Mouse (Mus musculus): ENCODE data around the gene Caln1. TPM values are rescaled to one million over a fixed set of nuclear protein-coding genes. Genes with fewer than 3 reads are reported as not detected.

Caln1 gene
- polyA plus RNA-seq, 1 experiment from 2014 or later, result 2.0 TPM

DNA sequence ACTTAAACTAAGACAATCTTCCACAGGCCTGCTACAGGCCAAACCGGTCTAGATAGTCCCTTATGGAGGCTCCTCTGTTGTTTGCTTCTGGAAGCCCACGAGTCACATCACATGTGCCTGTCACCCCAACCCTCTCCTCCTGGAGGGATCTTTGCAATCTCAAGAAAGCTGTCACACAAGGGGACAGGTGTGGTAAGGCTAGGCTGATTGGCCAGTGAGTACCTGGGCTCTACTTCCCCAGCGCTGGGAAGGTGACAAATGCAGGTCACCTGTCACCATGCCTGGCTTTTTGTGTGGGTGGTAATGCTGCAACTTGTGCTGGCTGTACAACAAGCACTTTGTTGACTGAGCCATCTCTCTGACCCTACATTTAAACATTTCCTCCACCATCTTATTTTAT is 338.5 kb downstream of the Caln1 start:
- H3K4me2 ChIP-seq, result no peak overlapping the region
- H3K4me3 ChIP-seq, result no peak overlapping the region
- WGBS, result 86% methylated on average over 3 of the region's 3 CpGs
- no peaks in the 10 kb centered on the region for H3K27me3 ChIP-seq
- H3K36me3 ChIP-seq (ENCODE audit: poor library complexity, severe bottlenecking), result no peaks in the 10 kb centered on the region
- no peaks in the 10 kb centered on the region for H3K9me3 ChIP-seq (replicated peaks)
- H3K9ac ChIP-seq, result no peak overlapping the region
- no peaks in the 10 kb centered on the region for H3K4me1 ChIP-seq
- no peak for ATAC-seq
- no peak overlapping the region for H3K27ac ChIP-seq

DNA sequence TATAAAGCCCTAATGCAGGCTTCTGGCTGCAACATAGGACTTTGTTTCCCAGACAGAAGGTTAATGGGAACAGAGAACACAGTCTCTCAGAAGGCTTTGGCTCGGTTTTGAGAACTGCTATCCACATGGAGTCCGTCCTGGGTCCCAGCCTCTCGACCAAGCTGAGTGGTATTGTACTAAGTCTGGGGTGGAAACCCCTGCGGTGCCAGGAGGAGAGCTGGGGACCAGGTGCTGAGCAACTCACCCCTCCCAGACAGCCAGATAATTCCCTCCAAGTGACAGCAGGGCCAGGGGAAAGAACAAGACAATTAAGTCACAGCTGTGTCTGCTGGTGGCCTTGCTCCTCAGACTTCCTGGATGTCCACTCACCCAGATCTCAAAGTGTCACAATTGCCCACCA is 339.4 kb downstream of the Caln1 start:
- Histone ChIP-seq H3K27ac (no peak overlapping the region), H3K4me1 (no peaks in the 10 kb centered on the region), H3K4me3 (no peak overlapping the region), H3K9me3 (replicated peaks) (no peaks in the 10 kb centered on the region), H3K27me3 (no peaks in the 10 kb centered on the region), H3K4me2 (no peak overlapping the region), H3K9ac (no peak overlapping the region), H3K36me3 (ENCODE audit: poor library complexity, severe bottlenecking) (no peaks in the 10 kb centered on the region)
- ATAC-seq, result no peak
- 68% methylated on average over 4 of the region's 4 CpGs for WGBS

DNA sequence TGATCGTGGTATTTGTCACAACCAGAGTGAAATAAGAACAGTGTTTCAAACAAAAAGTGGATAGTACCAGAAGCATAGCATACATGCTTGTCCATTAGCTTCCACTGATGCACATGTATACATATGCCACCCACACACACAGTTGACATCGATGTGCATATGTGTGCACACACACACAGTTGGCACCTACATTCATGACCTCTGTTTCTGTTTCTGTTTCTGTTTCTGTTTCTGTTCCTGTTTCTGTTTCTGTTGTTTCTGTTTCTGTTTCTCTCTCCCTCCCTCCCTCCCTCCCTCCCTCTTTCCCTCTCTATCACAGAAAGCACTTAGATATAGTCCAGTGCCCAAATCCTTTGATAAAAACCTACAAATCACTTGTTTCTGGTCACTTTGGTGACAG is 342.4 kb downstream of the Caln1 start:
- no peak for ATAC-seq
- Histone ChIP-seq H3K9ac (no peak overlapping the region), H3K4me3 (no peak overlapping the region), H3K4me2 (no peak overlapping the region), H3K27me3 (no peaks in the 10 kb centered on the region), H3K27ac (no peak overlapping the region), H3K4me1 (no peaks in the 10 kb centered on the region), H3K9me3 (replicated peaks) (no peaks in the 10 kb centered on the region), H3K36me3 (ENCODE audit: poor library complexity, severe bottlenecking) (no peaks in the 10 kb centered on the region)
- WGBS, result 97% methylated on average over 2 of the region's 2 CpGs

DNA sequence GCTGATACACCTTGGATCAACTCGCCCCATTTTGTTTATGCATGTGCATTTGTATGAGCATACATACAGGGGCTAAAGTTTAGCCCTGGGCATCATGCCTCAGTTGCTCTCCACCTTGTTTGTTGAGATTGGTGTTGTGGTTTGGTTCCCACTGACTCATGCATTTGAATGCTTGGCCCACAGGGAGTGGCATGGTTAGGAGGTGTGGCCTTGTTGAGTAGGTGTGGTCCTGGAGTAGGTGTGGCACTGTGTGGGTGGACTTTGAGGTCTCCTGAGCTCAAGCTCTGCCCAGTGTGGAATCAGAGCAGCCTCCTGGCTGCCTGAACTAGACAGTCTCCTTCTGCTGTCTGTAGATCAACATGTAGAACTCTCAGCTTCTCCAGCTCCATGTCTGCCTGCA is 343.0 kb downstream of the Caln1 start:
- H3K4me3 ChIP-seq, result no peak overlapping the region
- no peak overlapping the region for H3K9ac ChIP-seq
- 81% methylated on average over 1 of the region's 1 CpGs for WGBS
- no peaks in the 10 kb centered on the region for H3K4me1 ChIP-seq
- H3K27ac ChIP-seq, result no peak overlapping the region
- no peak for ATAC-seq
- no peak overlapping the region for H3K4me2 ChIP-seq
- no peaks in the 10 kb centered on the region for H3K9me3 ChIP-seq (replicated peaks)
- no peaks in the 10 kb centered on the region for H3K27me3 ChIP-seq
- no peaks in the 10 kb centered on the region for H3K36me3 ChIP-seq (ENCODE audit: poor library complexity, severe bottlenecking)

DNA sequence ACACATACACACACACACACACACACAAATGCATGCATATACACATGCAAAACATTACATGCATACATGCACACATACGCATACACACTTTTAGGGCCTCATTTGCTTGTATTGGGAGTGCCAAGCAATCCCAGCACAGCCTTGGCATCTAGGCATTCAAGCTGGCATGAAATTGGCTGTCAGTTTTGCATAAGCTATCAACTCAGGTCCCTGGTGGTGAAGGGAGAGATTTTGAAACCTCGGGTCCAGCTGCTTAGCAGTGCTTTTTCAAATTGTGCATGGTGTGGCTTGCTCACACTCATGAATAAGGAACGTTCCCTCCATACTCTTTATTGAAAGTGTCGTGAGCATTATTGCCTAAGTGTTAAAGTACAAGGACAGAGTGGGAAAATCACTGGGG is 345.9 kb downstream of the Caln1 start:
- Histone ChIP-seq H3K9ac (no peak overlapping the region), H3K27me3 (no peaks in the 10 kb centered on the region), H3K36me3 (ENCODE audit: poor library complexity, severe bottlenecking) (no peaks in the 10 kb centered on the region), H3K4me3 (no peak overlapping the region), H3K4me1 (no peaks in the 10 kb centered on the region), H3K27ac (no peak overlapping the region), H3K4me2 (no peak overlapping the region), H3K9me3 (replicated peaks) (no peaks in the 10 kb centered on the region)
- no peak for ATAC-seq
- 83% methylated on average over 4 of the region's 4 CpGs for WGBS

DNA sequence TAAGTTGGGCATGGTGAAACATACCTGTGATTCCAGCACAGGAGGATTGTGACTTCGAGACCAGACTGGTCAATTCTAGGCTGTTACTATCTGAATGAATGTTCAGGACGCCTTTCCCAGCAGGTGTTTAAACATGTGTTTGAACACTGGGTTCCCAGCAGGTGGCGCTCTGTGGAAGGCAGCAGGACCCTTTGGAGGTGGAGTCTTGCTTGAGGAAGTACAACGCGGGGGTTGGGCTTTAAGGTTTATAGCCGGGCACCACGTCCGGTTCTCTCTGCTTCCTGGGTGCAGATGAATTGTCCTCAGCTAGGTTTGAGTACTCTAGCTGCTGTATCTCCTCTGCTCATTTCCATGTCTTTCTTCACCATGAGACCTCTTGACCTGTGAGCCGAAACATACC is 349.1 kb downstream of the Caln1 start:
- Histone ChIP-seq H3K4me1 (no peaks in the 10 kb centered on the region), H3K27ac (no peak overlapping the region), H3K27me3 (no peaks in the 10 kb centered on the region), H3K9ac (no peak overlapping the region), H3K9me3 (replicated peaks) (no peaks in the 10 kb centered on the region), H3K4me2 (no peak overlapping the region), H3K36me3 (ENCODE audit: poor library complexity, severe bottlenecking) (no peaks in the 10 kb centered on the region), H3K4me3 (no peak overlapping the region)
- ATAC-seq, result no peak
- WGBS, result 73% methylated on average over 9 of the region's 9 CpGs

DNA sequence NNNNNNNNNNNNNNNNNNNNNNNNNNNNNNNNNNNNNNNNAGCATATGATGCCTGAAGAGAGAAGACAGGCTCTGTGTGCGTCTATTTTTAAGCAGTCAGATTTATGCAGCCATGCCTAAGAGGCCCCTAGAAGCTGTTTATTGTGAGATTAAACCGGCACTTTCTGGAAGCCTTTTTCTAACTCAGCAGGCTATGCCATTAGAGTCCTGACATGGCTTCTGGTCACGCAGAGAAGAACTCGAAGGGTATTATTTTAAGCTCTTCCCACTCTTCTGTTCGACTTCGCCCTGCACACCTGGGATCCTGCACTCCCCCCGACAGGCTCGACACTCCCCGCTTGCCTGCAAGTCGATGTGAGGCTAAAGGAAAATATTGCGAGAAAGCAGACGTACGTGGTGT is 372.9 kb downstream of the Caln1 start:
- Histone ChIP-seq H3K9me3 (replicated peaks) (no peaks in the 10 kb centered on the region), H3K36me3 (ENCODE audit: poor library complexity, severe bottlenecking) (no peaks in the 10 kb centered on the region), H3K27me3 (no peaks in the 10 kb centered on the region), H3K9ac (no peak overlapping the region), H3K4me3 (no peak overlapping the region), H3K4me1 (no peaks in the 10 kb centered on the region), H3K27ac (no peak overlapping the region), H3K4me2 (no peak overlapping the region)
- no peak for ATAC-seq
- WGBS, result 62% methylated on average over 13 of the region's 13 CpGs

DNA sequence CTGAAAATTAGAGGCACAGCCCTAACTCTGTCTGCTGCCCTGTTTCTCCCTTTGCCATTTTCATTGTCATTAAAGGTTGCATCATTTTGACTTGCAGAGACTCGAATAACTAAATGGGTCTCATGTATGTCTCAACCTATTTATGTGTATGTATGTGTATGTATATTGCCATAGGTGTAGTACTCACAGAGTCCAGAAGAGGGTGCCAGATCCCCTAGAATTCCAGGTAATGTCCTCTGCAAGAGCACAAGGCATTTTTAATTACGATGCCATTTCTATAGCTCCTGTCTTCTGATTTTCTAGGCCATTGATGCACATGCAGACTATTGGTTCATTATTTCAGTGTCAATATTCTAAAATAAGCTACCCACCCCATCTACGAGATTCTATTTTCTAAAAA is 388.3 kb downstream of the Caln1 start:
- H3K4me3 ChIP-seq, result no peak overlapping the region
- H3K4me2 ChIP-seq, result no peak overlapping the region
- ATAC-seq, result no peak
- H3K4me1 ChIP-seq, result no peaks in the 10 kb centered on the region
- H3K36me3 ChIP-seq (ENCODE audit: poor library complexity, severe bottlenecking), result no peaks in the 10 kb centered on the region
- no peak overlapping the region for H3K27ac ChIP-seq
- H3K9me3 ChIP-seq (replicated peaks), result peaks cover 9% of the 10 kb centered on the region; the same call in 1 of the 2 replicates
- H3K9ac ChIP-seq, result no peak overlapping the region
- WGBS, result 90% methylated on average over 3 of the region's 3 CpGs
- H3K27me3 ChIP-seq, result no peaks in the 10 kb centered on the region

DNA sequence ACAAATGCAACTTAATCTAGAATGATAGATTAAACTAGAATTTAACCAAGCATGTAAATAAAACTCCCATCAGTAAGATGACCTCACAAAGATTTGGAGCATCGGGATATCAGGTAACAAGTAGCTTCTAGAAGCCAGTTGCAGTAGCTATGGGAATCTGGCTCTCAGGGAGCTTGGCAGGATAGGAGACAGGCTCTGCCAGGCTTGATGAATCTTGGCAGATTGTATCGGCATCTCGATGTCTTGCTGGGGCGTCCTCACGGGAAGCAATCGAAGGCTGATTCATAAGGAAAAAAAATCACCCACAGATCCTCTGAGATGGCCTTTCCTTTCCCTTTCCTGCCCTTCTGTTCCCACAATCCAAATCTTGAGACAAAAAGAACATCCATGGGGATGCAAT is 396.5 kb downstream of the Caln1 start:
- Histone ChIP-seq H3K27me3 (no peaks in the 10 kb centered on the region), H3K27ac (no peak overlapping the region), H3K9me3 (replicated peaks) (no peaks in the 10 kb centered on the region), H3K9ac (no peak overlapping the region), H3K4me2 (no peak overlapping the region), H3K4me3 (no peak overlapping the region), H3K36me3 (ENCODE audit: poor library complexity, severe bottlenecking) (no peaks in the 10 kb centered on the region), H3K4me1 (no peaks in the 10 kb centered on the region)
- ATAC-seq, result no peak
- WGBS, result 92% methylated on average over 6 of the region's 6 CpGs

DNA sequence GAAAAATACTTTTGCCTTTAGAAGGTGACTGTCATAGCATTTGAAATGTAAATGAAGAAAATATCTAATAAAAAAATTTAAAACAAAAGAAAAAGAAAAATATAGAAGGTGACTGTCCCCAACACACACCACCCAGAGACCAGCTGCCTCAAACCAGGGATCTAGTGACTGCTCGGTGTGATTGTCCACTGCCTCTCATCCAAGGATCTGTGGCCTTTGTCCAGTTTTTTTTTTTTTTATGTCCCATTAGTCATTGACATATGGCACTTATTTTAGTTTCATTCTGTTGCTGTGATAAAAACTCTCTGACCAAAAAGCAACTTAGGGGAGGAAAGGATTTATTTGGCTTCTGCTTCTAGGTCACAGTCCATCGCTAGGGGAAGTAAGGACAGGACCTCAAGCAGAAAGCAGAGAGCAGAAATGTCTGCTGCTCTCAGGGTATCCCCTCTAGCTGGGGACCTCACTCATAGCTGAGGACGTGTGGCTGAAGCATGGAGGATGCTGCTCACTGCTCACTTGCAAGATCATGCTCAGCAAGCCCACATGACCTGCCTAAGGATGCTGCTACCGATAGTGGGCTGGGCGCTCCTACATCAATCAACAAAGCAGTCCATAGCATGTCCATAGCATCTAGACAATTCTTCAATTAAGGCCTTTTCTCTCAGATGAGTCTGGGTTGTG is 401.9 kb downstream of the Caln1 start:
- 87% methylated on average over 5 of the region's 5 CpGs for WGBS
- H3K27me3 ChIP-seq, result no peaks in the 10 kb centered on the region
- no peak overlapping the region for H3K9ac ChIP-seq
- H3K4me3 ChIP-seq, result no peak overlapping the region
- H3K4me1 ChIP-seq, result no peaks in the 10 kb centered on the region
- H3K36me3 ChIP-seq (ENCODE audit: poor library complexity, severe bottlenecking), result no peaks in the 10 kb centered on the region
- no peaks in the 10 kb centered on the region for H3K9me3 ChIP-seq (replicated peaks)
- no peak overlapping the region for H3K4me2 ChIP-seq
- H3K27ac ChIP-seq, result no peak overlapping the region
- no peak for ATAC-seq

DNA sequence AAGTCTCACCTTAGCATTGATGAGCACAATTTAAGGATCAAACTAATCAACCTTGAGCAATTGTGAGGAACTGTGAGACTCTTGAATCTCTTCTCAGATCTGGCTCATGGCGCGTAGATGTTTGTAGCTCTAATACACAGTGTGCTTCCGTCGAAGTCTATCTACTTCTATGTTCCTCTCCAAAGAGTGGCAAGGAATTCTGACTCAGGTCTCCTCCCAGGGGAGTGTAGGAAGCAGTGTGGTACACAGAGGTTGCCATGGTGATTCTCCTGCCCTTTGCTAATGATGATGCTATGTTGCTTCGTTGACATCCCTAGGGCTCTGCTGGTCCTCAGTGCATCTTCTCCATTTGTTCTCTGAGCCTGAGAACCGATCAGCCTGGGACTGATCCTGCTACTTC is 403.2 kb downstream of the Caln1 start:
- no peaks in the 10 kb centered on the region for H3K36me3 ChIP-seq (ENCODE audit: poor library complexity, severe bottlenecking)
- H3K9me3 ChIP-seq (replicated peaks), result no peaks in the 10 kb centered on the region
- ATAC-seq, result no peak
- H3K4me1 ChIP-seq, result no peaks in the 10 kb centered on the region
- H3K9ac ChIP-seq, result no peak overlapping the region
- 87% methylated on average over 6 of the region's 6 CpGs for WGBS
- no peak overlapping the region for H3K27ac ChIP-seq
- H3K4me3 ChIP-seq, result no peak overlapping the region
- no peak overlapping the region for H3K4me2 ChIP-seq
- no peaks in the 10 kb centered on the region for H3K27me3 ChIP-seq

DNA sequence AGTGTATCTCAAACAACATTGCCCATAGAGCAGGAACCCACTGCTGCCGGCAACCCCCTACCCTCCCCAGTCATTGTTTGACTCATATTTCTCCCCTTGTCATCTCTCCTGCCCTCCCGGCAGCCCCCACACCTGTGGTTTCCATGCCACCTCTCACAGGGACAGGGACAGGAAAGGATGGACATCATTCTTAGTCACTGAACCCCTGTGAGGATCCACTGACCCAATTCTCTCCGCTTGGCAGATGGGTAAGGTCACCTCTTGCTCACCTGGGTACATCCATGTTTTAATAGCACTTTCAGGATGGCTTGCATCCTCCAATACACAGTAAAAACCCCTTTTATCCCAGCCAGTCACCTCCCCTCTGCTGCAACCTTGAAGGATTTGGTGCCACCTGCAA is 405.7 kb downstream of the Caln1 start:
- no peak for ATAC-seq
- no peak overlapping the region for H3K9ac ChIP-seq
- H3K4me1 ChIP-seq, result no peaks in the 10 kb centered on the region
- no peaks in the 10 kb centered on the region for H3K9me3 ChIP-seq (replicated peaks)
- no peaks in the 10 kb centered on the region for H3K27me3 ChIP-seq
- WGBS, result 94% methylated on average over 3 of the region's 3 CpGs
- H3K4me2 ChIP-seq, result no peak overlapping the region
- H3K4me3 ChIP-seq, result no peak overlapping the region
- H3K27ac ChIP-seq, result no peak overlapping the region
- no peaks in the 10 kb centered on the region for H3K36me3 ChIP-seq (ENCODE audit: poor library complexity, severe bottlenecking)

DNA sequence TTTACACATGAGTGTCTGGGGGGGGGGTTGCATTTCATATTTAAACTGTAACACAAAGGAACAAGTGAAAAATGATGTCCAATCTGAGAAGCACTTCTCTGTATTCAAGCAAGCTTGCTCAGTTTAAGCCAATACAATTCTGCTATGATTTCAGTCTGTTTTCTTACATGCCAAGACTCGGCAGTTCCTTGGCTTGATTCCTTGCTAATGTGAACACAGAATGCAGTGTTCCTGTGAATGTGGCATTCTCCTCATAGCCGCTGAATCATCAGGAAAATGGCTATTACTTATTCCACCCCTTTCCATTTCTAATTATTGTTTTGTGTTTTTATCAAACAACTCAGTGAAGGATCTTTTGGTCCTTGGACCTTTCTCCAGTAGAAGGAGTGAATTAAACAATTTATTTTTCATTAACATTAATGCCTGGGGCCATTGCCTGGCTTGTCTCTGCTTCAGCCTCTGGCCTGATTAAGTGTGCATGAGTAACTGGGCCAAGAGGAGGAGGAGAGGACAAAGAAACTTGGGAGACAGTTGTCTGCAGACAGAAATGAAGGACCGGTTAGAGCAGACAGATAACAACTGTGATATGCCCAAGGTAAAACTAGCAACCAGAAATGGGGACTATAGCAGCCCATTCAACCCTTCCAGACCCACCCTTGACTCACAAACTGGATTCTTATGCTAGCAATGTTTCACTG is 423.6 kb downstream of the Caln1 start:
- Histone ChIP-seq H3K9ac (no peak overlapping the region), H3K9me3 (replicated peaks) (no peaks in the 10 kb centered on the region), H3K27ac (no peak overlapping the region), H3K4me3 (no peak overlapping the region), H3K27me3 (no peaks in the 10 kb centered on the region), H3K4me1 (no peaks in the 10 kb centered on the region), H3K36me3 (ENCODE audit: poor library complexity, severe bottlenecking) (no peaks in the 10 kb centered on the region), H3K4me2 (no peak overlapping the region)
- 69% methylated on average over 3 of the region's 3 CpGs for WGBS
- ATAC-seq, result no peak
